Mouse (Mus musculus): ENCODE measurements around the gene 2010111I01Rik.

The 2010111I01Rik gene

GRCm38 (mm10) chr13:63151028-63151738 is 186.5 kb downstream of the 2010111I01Rik start:
- no peak for DNase-seq (ENCODE audit: low read depth)

DNA sequence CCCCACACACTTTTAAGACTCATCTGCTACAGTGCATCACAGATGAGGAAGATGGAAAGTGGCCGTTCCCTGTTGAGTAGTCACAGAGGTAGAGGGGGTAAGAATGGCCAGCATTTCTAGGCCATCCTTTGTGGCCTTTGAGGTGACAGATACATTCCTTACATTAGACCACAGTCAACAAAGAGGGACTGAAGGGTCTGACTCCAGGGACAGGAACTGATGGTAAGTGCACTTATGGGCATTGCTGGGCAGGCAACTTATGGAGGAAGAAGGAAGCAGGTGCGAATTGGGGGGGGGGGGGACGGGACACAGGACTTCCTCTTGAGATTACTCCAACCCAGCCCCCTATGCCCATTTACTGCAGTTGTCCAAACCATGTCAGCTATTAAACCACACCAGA is 187.8 kb downstream of the 2010111I01Rik start:
- DNase-seq (ENCODE audit: low read depth): no peak

DNA sequence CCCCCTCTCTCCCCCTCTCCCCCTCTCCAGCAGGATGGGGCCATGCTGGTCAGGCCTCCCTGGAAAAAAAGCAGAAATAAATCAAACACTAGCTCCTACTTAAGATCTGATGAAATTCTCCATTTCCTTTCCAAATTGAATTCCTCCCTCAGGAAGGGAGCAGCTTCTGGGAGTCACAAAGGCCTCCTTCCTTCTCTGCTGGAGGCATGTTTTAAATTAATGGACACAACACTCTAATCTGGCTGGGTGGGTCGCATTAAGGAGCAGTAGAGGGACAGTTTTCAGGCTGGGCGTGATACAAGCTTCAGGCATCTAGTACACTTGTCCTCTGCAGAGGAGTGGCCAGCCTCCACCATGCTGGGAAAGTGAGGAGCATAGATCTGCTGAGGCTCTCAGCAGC is 188.7 kb downstream of the 2010111I01Rik start:
- DNase-seq (ENCODE audit: low read depth): no peak

DNA sequence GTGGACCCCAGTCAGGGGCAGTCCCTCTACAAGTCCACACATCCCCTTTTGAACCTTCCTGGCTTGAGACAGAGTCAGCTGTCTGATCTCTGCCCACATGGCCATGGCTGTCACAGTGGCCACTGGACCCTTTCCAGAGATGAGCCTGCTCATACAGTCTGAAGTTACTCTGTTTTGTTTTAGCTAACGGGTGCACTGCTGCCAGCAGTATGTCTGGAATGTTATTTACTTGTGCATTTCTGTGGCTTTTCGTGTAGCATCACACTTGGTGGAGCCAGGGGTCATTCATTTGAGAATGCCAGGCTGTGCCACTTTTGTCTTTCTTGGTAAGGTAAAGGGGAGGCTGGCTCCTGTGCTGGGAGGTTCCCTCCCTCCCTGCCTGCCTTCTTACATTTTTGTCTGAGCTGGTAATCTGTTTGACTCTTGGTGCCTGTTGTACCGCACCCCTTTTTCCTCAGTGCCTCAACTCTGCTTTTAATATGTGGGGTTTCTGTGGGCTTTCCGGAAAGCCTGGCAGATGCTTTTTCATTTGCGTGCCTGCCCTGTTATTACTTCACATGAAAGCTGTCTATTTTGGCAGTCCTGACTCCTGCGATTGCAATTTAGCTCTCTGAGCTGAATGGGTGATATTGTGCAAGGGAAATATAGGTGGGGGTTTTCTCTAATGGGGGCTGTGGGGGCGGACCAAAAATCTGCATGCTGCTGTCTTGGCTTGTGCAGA is 190.3 kb downstream of the 2010111I01Rik start:
- no peak for DNase-seq (ENCODE audit: low read depth)

GRCm38 (mm10) chr13:63156264-63156663 is 191.6 kb downstream of the 2010111I01Rik start:
- no peak for DNase-seq (ENCODE audit: low read depth)

GRCm38 (mm10) chr13:63170282-63171073 is 205.8 kb downstream of the 2010111I01Rik start:
- DNase-seq (ENCODE audit: low read depth): no peak

GRCm38 (mm10) chr13:63171347-63172096 is 206.8 kb downstream of the 2010111I01Rik start:
- no peak for DNase-seq (ENCODE audit: low read depth)

DNA sequence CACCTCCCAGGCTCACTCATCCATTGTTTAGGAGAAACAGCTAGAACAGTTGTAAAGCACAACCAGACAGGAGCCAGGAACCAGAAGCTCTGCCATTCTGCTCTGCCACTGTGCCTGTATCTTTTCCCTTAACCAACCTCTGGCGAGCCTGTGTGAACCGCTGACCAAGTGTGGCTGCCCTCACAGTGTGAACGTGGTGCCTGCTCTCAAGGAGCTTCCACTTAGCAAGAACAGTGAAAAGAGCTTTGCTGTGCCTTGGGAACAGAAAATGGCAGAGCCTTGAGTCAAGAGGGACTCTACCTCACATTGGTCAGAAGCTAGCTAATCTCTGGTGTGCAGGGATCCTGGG is 207.4 kb downstream of the 2010111I01Rik start:
- no peak for DNase-seq (ENCODE audit: low read depth)

DNA sequence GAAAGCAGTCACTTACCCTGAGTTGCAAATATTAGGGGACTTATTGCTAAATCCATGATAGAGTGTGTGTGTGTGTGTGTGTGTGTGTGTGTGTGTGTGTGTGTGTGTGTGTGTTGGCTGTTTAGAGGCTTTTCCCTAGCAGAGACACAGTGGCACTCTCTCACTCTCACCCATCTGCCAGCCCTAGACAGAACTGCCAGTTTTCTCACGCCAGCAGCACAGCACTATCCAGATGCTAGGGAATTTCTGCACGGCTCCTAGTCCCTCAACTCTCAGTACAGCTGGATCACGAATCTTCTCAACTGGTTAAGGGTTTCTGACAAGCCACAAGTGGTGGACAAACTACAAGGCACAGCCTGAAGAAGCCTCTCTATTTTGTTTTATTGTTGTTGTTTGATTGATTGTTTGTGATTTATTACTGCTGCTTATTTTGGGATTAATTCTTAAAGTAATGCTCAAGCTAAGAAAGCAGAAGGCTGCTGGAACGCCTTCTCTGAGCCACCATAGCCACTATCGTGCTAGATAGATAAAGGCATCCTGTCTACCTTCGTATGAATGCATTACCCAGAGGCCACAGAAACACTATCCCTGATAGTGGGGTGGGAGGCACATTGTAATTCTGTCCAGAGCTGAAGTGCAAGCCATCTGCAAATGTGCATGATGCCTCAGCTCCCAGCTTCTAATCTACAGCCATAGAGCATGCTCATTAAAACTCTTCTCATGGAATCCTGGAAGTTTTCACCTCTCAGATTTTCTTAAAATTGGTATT is 209.7 kb downstream of the 2010111I01Rik start:
- no peak for DNase-seq (ENCODE audit: low read depth)

- DNase-seq (ENCODE audit: low read depth): no peak
Observed at GRCm38 (mm10) chr13:63176131-63176530, 211.4 kb downstream of the 2010111I01Rik start.

GRCm38 (mm10) chr13:63177232-63177631 is 212.5 kb downstream of the 2010111I01Rik start:
- no peak for DNase-seq (ENCODE audit: low read depth)

DNA sequence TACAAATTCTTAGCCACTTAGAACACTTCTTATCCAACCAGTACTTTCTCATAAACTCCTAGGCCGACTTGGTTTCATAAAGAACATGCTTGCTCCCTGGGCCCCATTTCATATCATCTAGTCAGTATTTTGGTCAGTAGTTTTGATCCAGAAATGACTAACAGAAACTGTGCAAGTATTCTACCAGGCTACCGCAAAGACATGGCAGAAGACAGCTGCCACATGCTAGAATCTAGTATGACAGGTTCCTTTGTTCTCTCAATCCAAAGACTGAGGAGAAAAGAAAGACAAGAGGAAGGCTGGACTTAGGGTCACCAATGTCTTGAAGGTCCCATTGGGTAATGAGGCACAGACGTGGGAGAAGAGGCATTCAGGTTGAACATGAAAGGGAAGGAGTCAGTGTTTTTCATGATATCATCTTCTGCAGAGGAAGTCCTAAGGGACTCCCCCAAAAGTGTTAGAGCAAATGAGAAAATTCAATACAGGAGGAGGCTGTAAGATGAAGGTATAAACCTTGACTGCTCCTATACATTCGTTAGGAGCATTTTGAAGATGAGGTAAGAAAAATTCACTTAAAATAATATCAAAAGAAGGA is 216.0 kb downstream of the 2010111I01Rik start:
- DNase-seq (ENCODE audit: low read depth): no peak

- no peak for DNase-seq (ENCODE audit: low read depth)
Observed at GRCm38 (mm10) chr13:63184946-63185345, 220.3 kb downstream of the 2010111I01Rik start.

GRCm38 (mm10) chr13:63186217-63186616 is 221.5 kb downstream of the 2010111I01Rik start:
- DNase-seq (ENCODE audit: low read depth): no peak

DNA sequence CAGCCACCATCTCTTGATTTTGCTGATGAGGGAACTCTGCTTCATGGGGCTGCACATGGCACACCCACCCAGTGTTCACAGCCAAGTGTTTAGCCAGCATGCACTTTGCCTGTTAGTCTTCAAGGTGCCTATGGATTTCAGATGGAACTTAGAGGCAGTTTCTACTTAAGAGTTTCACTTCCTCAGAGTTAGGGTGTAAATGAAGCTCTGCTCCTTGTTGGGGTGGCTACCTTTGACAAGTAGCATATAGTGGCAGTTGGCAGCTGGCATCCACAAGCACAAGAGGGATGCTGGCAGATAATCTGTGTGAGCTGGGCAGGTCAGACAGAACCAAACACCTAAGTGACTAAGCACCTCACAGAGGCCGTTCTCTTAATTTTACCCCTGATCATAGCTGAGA is 221.9 kb downstream of the 2010111I01Rik start:
- no peak for DNase-seq (ENCODE audit: low read depth)

GRCm38 (mm10) chr13:63187145-63188143 is 222.8 kb downstream of the 2010111I01Rik start:
- no peak for DNase-seq (ENCODE audit: low read depth)

DNA sequence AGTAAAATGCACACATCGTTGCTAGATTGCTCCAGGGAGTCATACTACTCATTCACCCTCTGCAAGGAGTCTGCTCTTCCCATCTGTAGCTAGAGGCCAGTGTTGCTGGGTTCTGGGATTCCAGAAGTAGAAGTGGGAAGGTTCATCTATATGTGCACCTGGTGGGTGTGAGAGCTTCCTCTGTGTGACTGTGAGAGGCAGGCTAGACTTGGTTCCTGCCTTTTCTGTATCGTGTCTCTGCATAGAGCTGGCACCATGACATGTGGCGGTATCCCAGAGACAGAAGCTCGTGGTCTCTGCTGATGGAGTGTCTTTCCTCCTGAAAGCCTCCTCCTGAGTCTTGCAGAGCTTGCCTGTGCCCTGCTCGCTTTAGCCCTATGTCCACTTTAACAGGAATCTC is 223.6 kb downstream of the 2010111I01Rik start:
- DNase-seq (ENCODE audit: low read depth): no peak

DNA sequence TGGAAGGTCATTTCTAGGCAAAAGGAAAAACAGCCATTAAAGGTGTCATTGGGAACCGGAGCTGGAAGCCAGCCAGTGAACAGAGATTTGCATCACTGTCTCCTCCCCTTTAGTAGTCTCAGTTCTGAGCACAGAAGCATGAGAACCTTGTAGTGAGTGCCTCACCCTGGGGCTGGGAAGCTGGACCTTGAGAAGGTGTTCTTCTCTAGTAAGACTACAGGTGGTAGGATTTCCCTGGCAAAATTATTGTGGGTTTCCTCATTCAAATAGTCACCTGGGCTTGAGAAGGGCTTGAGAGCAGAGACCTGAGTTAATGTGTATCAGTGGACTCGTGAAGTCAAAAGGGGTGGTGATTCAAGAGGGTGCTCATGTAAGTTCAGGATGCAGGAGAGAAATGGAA is 224.1 kb downstream of the 2010111I01Rik start:
- DNase-seq (ENCODE audit: low read depth): no peak

- no peak for DNase-seq (ENCODE audit: low read depth)
Observed at GRCm38 (mm10) chr13:63193423-63193822, 228.7 kb downstream of the 2010111I01Rik start.

DNA sequence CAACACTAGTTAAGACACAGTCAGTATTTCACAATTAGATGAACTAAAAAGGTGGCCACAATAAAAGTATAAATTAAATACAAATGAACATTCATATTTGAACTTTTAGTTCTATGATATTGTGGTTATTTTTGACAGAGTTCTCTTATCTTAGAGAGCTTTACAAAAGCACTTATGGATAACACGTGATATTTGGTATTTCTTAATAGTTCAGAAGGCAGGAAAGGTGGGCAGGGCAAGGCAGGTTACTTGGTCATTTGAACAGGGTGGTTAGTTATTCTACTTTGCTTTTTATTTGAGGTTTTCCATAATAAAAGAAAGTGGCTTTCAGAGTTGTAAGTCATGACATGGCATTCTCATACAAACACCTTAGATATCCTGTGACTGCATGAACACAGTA is 233.3 kb downstream of the 2010111I01Rik start:
- no peak for DNase-seq (ENCODE audit: low read depth)

Data from c-Kit-positive CD71-positive TER-119-negative erythroid progenitor cells, embryonic 14.5 days (primary cell).